Mouse (Mus musculus): ENCODE measurements around the gene Ppp1r14a. TPM values are rescaled to one million over a fixed set of nuclear protein-coding genes. Genes with fewer than 3 reads are reported as not detected.

Ppp1r14a gene
- total RNA-seq, 2 experiments from 2014 or later = not detected

- ATAC-seq (ENCODE audit: poor library complexity, severe bottlenecking) = no peak
Observed at GRCm38 (mm10) chr7:29302641-29303040, 13.5 kb downstream of the Ppp1r14a start.

- ATAC-seq (ENCODE audit: poor library complexity, severe bottlenecking) = peak; percentile 47
Observed at GRCm38 (mm10) chr7:29303738-29304462, 14.8 kb downstream of the Ppp1r14a start, which contains the start of gene Dpf1. Gene Dpf1, plus strand, starts transcription at chr7:29303951.

- ATAC-seq (ENCODE audit: poor library complexity, severe bottlenecking) = no peak
Observed at GRCm38 (mm10) chr7:29304463-29305262, 15.6 kb downstream of the Ppp1r14a start.

GRCm38 (mm10) chr7:29305263-29305988, 16.3 kb downstream of the Ppp1r14a start:
- ATAC-seq (ENCODE audit: poor library complexity, severe bottlenecking) = no peak

DNA sequence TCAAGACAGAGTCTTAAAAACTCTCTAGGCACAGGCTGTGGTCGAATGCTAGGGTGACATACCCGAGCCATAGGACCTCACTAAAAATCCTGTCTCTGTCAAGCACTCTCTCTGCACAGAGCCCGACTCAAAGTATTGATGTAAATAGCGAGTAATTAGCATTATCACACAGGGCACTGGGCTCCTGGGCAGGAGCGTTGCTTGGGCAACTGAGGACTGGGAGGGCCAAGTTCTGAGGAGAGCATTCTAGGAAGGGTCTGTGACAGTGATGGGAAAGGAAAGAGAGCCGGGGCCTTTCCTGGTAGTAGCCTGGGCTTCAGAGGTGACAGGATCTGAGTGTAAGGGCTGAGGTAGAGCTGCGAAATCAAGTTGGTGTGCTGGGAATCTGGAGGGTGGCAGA, 17.0 kb downstream of the Ppp1r14a start:
- no peak for ATAC-seq (ENCODE audit: poor library complexity, severe bottlenecking)

DNA sequence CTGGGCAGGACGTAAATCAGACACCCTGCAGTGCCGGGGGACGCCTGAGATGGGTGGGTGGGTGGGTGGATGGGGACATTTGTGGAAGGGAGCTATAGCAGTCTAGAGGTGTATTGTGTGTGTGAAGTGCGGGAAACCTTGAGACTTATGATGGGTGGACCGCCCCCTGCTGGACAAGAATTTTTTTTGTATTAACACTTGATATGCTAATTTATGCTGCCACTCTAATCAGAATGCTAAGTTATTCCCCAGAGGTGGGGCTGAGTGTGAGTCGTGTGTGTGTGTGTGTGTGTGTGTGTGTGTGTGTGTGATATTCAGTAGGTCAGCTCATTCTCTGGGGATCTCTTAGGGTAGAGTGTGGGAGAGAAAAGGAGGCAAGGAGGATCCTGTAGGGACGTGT, 17.5 kb downstream of the Ppp1r14a start:
- ATAC-seq (ENCODE audit: poor library complexity, severe bottlenecking) = no peak

DNA sequence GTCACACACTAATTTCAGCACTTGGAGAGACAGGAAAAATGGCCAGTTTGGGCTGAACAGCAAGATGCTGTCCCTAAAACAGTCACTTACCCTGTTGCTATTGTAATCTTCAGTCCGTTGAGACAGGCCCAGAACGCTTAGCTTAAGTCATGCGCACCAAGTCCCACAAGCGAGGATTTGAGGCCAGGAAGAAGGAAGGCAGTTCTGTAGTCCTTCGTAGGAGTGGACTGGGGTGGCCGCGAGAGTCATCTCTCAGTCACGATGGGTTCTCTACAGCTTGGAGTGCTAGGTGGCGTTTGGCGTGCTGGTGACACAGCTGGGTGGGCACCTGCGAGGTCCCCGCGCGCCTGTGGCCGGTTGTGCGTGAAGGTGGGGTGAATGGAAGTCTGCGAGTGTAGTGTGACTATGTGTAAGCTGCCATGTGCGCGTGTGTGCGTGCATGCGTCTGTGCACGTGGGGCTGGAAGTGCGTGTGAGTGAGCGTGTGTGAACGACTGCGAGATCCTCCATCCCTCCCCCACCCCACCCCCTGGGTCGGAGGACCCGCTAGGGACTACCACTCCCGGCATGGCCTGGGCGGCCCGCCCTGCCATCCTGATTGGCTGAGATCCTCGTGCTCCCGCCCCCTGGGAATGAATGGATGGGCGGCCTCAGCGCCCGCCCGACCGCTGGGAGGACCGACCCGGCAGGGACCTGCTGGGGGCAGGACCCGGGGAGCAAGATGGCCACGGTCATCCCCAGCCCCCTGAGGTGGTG, 18.4 kb downstream of the Ppp1r14a start:
- ATAC-seq (ENCODE audit: poor library complexity, severe bottlenecking) = peak; percentile 68

DNA sequence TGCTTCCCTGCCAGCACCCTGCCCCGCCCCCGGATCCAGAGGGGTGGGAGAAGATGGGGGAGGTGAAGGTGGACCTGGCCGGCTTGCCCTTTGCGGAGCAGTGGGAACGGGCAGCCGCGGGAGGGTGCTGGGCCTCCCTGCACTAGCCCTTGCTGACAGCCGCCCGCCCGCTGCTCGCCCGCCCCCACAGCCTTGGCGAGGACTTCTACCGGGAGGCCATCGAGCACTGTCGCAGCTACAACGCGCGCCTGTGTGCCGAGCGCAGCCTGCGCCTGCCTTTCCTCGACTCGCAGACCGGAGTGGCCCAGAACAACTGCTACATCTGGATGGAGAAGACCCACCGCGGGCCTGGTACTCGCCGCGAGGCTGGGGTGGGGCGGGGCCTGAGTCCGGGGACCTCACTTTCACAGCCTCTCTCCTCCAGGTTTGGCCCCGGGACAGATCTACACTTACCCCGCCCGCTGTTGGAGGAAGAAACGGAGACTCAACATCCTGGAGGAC, 20.2 kb downstream of the Ppp1r14a start:
- ATAC-seq (ENCODE audit: poor library complexity, severe bottlenecking) = peak; percentile 11; the same call in 1 of the 2 replicates

GRCm38 (mm10) chr7:29309749-29310148, 20.6 kb downstream of the Ppp1r14a start:
- no peak for ATAC-seq (ENCODE audit: poor library complexity, severe bottlenecking)

GRCm38 (mm10) chr7:29313051-29313450, 23.9 kb downstream of the Ppp1r14a start:
- ATAC-seq (ENCODE audit: poor library complexity, severe bottlenecking) = no peak

GRCm38 (mm10) chr7:29313572-29314261, 24.6 kb downstream of the Ppp1r14a start:
- ATAC-seq (ENCODE audit: poor library complexity, severe bottlenecking) = no peak

DNA sequence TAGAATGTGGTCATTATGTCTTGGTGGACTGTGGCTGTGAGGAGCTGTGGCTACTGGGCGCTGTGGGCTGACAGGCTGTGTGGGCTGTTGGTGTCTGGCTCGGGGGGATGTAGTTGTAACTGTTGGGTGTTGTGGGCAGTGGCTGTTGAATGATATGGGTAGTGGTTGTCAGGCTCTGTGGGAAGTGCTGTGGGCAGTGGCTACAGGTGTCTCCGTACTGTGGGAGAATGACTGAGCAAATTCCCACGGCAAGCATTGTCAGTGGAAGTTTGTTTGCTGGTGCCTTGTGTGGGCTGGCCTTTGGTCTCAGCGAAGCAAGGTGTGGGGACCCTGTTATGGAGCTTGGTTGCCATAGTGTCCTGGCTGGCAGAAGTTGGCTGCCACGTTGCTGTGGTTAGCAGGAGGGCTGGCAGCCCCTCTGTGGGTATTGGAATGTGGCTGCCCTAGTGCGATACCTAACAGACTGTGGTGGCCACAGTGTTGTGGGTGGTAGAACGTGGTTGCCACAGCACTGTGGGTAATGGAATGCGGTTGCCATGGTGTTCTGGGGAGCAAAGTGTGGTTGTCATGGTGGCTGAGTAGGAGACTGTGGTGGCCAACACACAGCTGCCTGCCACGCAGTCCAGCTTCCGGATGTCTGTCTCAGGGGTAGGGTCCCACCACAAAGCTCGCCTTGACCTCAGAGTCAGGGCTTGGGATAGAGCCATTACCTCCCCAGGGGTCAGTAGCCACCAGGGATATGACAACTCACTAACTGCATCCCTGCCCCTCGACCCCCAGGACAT, 25.9 kb downstream of the Ppp1r14a start:
- no peak for ATAC-seq (ENCODE audit: poor library complexity, severe bottlenecking)

- ATAC-seq (ENCODE audit: poor library complexity, severe bottlenecking) = no peak
Observed at GRCm38 (mm10) chr7:29316137-29316734, 27.1 kb downstream of the Ppp1r14a start.

DNA sequence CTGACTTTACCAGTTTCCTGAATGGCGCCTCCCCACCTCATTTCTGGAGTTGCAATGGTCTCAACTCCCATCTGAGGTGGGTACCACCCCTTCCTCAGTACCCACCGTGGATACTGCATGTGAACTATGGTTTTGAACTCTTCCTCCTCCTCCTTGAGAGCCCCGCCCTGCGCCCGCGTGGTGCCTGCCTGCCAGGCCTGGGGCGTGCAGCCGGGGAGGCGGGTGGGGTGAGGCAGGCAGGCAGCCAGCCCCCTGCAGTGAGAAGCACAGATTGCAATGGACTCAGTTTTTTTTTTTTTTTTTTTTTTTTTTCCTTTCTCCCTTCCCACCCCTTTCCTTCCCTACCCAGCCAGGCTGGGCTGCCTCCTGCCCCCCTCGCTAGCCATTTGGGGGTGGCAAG, 27.9 kb downstream of the Ppp1r14a start:
- no peak for ATAC-seq (ENCODE audit: poor library complexity, severe bottlenecking)

DNA sequence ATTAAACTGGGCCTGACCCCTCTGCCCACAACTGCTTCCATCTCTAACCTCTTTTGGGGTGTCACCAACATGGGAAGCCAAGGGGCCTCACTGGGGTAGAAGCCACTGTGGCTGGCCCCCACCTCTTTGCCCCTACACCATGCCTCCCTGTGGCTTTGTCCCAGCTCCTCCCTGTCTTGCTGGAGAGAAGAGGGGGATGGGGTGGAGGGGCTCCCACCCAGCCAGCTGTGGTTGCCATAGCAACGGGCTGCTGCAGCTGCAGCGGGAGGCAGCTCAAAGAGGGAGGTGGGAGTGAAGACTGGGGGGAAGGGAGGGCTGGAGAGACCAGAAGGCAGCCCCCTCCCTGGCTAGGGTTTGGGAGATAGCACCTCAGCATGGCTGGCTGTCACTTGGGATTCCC, 28.4 kb downstream of the Ppp1r14a start:
- no peak for ATAC-seq (ENCODE audit: poor library complexity, severe bottlenecking)

- no peak for ATAC-seq (ENCODE audit: poor library complexity, severe bottlenecking)
Observed at GRCm38 (mm10) chr7:29318115-29318911, 29.2 kb downstream of the Ppp1r14a start.

- no peak for ATAC-seq (ENCODE audit: poor library complexity, severe bottlenecking)
Observed at GRCm38 (mm10) chr7:29319337-29320307, 30.5 kb downstream of the Ppp1r14a start.
